Mouse (Mus musculus) small intestine, adult 2 months (tissue): ENCODE results near the gene Zfp423.

Experiments
- CTCF ChIP-seq: fragments of 200-500 bp; IDR thresholded peaks from 2 replicates; pipeline ENCODE4 v1.5.1; 2012; ENCODE audit warnings: low read depth, mild to moderate bottlenecking, control low read depth, inconsistent platforms, low read length, moderate library complexity, mixed read lengths; ENCODE audit not compliant: insufficient replicate concordance, insufficient read length; ENCODE audit errors: extremely low read depth
- POLR2A ChIP-seq: fragments of 200-500 bp; IDR thresholded peaks from 2 replicates; pipeline ENCODE4 v1.6.1; 2012; ENCODE audit warnings: low read depth, mild to moderate bottlenecking, control low read depth, inconsistent platforms, low read length, moderate library complexity

DNA sequence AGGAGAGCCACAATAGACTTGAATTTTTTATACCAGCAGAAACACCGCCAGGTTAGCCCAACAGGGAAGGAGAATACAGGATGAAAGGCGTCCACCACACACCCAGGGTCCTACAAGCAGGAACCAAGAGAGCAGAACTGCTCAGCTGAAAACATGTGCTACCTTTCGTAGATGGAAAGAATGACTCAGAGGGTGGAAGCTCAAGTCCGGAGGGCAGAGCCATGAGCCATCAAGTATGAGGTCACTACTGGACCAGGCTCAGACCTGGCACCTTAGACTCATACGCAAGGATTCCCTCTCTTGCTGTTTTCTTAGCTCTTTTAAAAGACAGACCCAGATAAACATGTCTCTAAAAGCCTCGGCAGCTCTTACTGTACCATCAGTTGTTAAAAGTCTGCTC lies 168.3 kb downstream of the Zfp423 start:
- TF ChIP-seq CTCF (no peak), POLR2A (no peak)
